ENCODE assay signal across 8 mouse cellular contexts in the genomic region with DNA sequence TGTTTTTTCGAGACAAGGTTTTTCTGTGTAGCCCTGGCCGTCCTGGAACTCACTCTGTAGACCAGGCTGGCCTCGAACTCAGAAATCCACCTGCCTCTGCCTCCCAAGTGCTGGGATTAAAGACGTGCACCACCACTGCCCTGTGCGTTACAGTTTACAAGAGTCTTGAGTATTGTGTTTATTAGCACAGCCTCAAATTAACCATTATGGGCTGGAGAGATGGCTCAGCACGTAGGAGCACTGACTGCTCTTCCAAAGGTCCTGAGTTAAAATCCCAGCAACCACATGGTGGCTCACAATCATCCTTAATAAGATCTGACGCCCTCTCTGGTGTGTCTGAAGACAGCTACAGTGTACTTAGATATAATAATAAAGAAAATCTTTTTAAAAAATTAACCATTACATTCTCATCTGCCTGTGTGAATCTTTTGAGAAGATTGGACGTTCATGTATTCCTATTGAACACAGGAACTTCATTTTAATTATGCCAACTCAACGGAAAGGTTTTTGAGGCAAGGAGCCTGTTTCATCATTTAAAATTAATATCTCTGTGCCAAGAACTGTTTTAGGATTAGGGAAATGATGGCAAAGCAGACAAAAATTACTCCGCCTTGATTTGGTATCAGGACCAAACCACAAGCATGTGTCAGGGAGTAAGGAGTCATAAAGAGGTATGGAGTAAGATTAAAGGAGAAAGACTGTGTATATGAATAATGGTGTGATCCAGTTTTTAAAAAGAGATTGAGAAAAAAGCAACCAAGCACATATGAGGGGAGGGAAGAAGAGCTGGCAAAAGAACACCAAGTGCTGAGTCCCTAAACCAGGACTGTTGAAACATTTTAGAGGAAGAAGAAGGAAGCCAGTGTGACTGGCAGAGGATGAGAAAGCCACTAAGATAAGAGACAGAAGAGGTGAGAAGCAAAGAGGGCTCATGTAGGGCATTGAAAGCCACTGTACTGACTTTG. TPM values are rescaled to one million over a fixed set of nuclear protein-coding genes. Genes with fewer than 3 reads are reported as not detected.
DNase-seq lines count a peak whose midpoint lies in the region; ATAC-seq lines count a peak whose summit lies in the region.

No protein-coding gene starts in this region.

- peak overlapping the region; percentile 85 for H3K4me3 ChIP-seq in forebrain, embryonic 16.5 days (replicated peaks; ENCODE audit: low read length)
- peak overlapping the region; percentile 92 for H3K4me3 ChIP-seq in liver, embryonic 15.5 days (replicated peaks)

- H3K27ac ChIP-seq in forebrain, embryonic 16.5 days (ENCODE audit: low read length): peak overlapping the region; percentile 99
- H3K27ac ChIP-seq in liver, embryonic 15.5 days (replicated peaks): peak overlapping the region; percentile 96

- no peaks in the 10 kb centered on the region for H3K27me3 ChIP-seq in forebrain, embryonic 16.5 days (replicated peaks; ENCODE audit: control insufficient read depth, insufficient read depth, low read length)
- H3K27me3 ChIP-seq in liver, embryonic 15.5 days: no peaks in the 10 kb centered on the region

- no peaks in the 10 kb centered on the region for H3K9me3 ChIP-seq in forebrain, embryonic 16.5 days (ENCODE audit: control insufficient read depth, low read length)
- no peaks in the 10 kb centered on the region for H3K9me3 ChIP-seq in liver, embryonic 15.5 days (replicated peaks)

- peak overlapping the region; percentile 58 for H3K4me2 ChIP-seq in forebrain, embryonic 16.5 days (ENCODE audit: low read length)
- peak overlapping the region; percentile 82 for H3K4me2 ChIP-seq in liver, embryonic 15.5 days

- DNase-seq in layer of hippocampus, adult 9-11 months: peak; percentile 16
- no peak for DNase-seq in layer of hippocampus, adult 9-10 months (ENCODE audit: low spot score)
- peak; percentile 57 for DNase-seq in MN1 (ENCODE audit: low spot score)
- no peak for DNase-seq in T-cell, adult 2 months (ENCODE audit: low spot score)
- DNase-seq in right cerebral cortex, postnatal 4 days: no peak
- no peak for DNase-seq in urinary bladder, postnatal 14 days (ENCODE audit: low spot score)

- H3K9ac ChIP-seq in forebrain, embryonic 16.5 days (replicated peaks; ENCODE audit: low read depth, low read length): peak overlapping the region; percentile 77
- H3K9ac ChIP-seq in liver, embryonic 15.5 days: peak overlapping the region; percentile 68

- H3K4me1 ChIP-seq in forebrain, embryonic 16.5 days (replicated peaks; ENCODE audit: control insufficient read depth, insufficient read depth, low read length): peaks cover 23% of the 10 kb centered on the region
- H3K4me1 ChIP-seq in liver, embryonic 15.5 days (replicated peaks): peaks cover 34% of the 10 kb centered on the region

- ATAC-seq in forebrain, embryonic 16.5 days: peak; percentile 1; the same call in 1 of the 2 replicates
- ATAC-seq in liver, embryonic 15.5 days (ENCODE audit: insufficient read depth): no peak

- no peaks in the 10 kb centered on the region for H3K36me3 ChIP-seq in forebrain, embryonic 16.5 days (ENCODE audit: control insufficient read depth, insufficient read depth)
- H3K36me3 ChIP-seq in liver, embryonic 15.5 days (replicated peaks): no peaks in the 10 kb centered on the region

- WGBS in forebrain, embryonic 16.5 days: 34% methylated on average over 10 of the region's 10 CpGs
- 21% methylated on average over 10 of the region's 10 CpGs for WGBS in liver, embryonic 15.5 days (ENCODE audit: insufficient replicate concordance)

RNA-seq across cellular contexts. Expression of a gene that starts 1.7 kb away (rescaled TPM):
- 23.5 and 29.0 TPM in 2 replicates for polyA plus RNA-seq in forebrain, embryonic 16.5 days (2015; fragmentation: Nextera tagmentation; extraction: Ambion mirVana)
- polyA plus RNA-seq in liver, embryonic 15.5 days (2015; fragmentation: Nextera tagmentation; extraction: Ambion mirVana): 6.5 and 6.8 TPM in 2 replicates

RNA-seq across cellular contexts. Expression of a gene that starts 35.4 kb away (rescaled TPM):
- 47.2 and 49.1 TPM in 2 replicates for polyA plus RNA-seq in forebrain, embryonic 16.5 days (2015; fragmentation: Nextera tagmentation; extraction: Ambion mirVana)
- 22.7 and 23.9 TPM in 2 replicates for polyA plus RNA-seq in liver, embryonic 15.5 days (2015; fragmentation: Nextera tagmentation; extraction: Ambion mirVana)

RNA-seq across cellular contexts. Expression of a gene that starts 51.0 kb away (rescaled TPM):
- polyA plus RNA-seq in forebrain, embryonic 16.5 days (2015; fragmentation: Nextera tagmentation; extraction: Ambion mirVana): 243 and 277 TPM in 2 replicates
- polyA plus RNA-seq in liver, embryonic 15.5 days (2015; fragmentation: Nextera tagmentation; extraction: Ambion mirVana): 141 and 166 TPM in 2 replicates

Comparison
In these comparisons a context has a peak if more than half of its experiments do, and no peak if none do; other contexts are left out.
1. DNase-seq: peak in layer of hippocampus, adult 9-11 months (single experiment) and MN1 (single experiment); none in layer of hippocampus, adult 9-10 months (single experiment), T-cell, adult 2 months (single experiment), right cerebral cortex, postnatal 4 days (single experiment) and urinary bladder, postnatal 14 days (single experiment).